Mouse (Mus musculus) MEL (cell line): ENCODE results near the gene Zbed6.

Experiments
- CTCF ChIP-seq, 3 experiments: IDR thresholded peaks in 2 of 3; conservative IDR thresholded peaks in 1 of 3; 2 replicates each; pipeline ENCODE4 v1.5.1; 2011 to 2012; ENCODE audit warnings: low read length in 3 of 3, low read depth in 2 of 3, mild to moderate bottlenecking in 2 of 3, improper control_type of control experiment in 1 of 3, inconsistent platforms in 1 of 3, mixed read lengths in 1 of 3, moderate library complexity in 1 of 3; ENCODE audit not compliant: control insufficient read depth in 1 of 3, insufficient read depth in 1 of 3, poor library complexity in 1 of 3, severe bottlenecking in 1 of 3
- GABPA ChIP-seq: IDR thresholded peaks from 2 replicates; pipeline ENCODE4 v1.6.1; 2012; ENCODE audit warnings: low read depth, mild to moderate bottlenecking, inconsistent platforms, low read length, improper control_type of control experiment, moderate library complexity
- GATA1 ChIP-seq: IDR thresholded peaks from 2 replicates; pipeline ENCODE4 v1.6.1; 2011; ENCODE audit warnings: low read depth, low read length, improper control_type of control experiment
- NELFE ChIP-seq: IDR thresholded peaks from 2 replicates; pipeline ENCODE4 v1.6.1; 2011; ENCODE audit warnings: low read depth, low read length, improper control_type of control experiment
- POLR2A ChIP-seq, 2 experiments: IDR thresholded peaks; 2 replicates each; pipeline ENCODE4 v1.6.1; 2011 to 2012; ENCODE audit warnings: low read length in 2 of 2, mild to moderate bottlenecking in 2 of 2, control low read depth in 1 of 2, improper control_type of control experiment in 1 of 2, low read depth in 1 of 2, moderate library complexity in 1 of 2; ENCODE audit not compliant: control insufficient read depth in 1 of 2, insufficient read depth in 1 of 2, poor library complexity in 1 of 2
- POLR2AphosphoS2 ChIP-seq: IDR thresholded peaks from 2 replicates; pipeline ENCODE4 v1.6.1; 2011; ENCODE audit warnings: low read length, improper control_type of control experiment
- TAL1 ChIP-seq: IDR thresholded peaks from 2 replicates; pipeline ENCODE4 v1.6.1; 2012; ENCODE audit warnings: mild to moderate bottlenecking, inconsistent platforms, low read length, moderate library complexity, mixed read lengths
- TBP ChIP-seq: IDR thresholded peaks from 2 replicates; pipeline ENCODE4 v1.8.0; 2011; ENCODE audit warnings: low read depth, low read length, improper control_type of control experiment
- USF1 ChIP-seq: IDR thresholded peaks from 2 replicates; pipeline ENCODE4 v1.6.1; 2014; ENCODE audit warnings: low read depth, mild to moderate bottlenecking, inconsistent platforms, low read length, improper control_type of control experiment, moderate library complexity

GRCm38 (mm10) chr1:133638517-133638916 is 22.2 kb downstream of the Zbed6 start:
- TF ChIP-seq POLR2A (IDR thresholded peaks at IDR 0.05; ENCODE audit: control insufficient read depth in 1 of 2, insufficient read depth in 1 of 2, low read depth in 1 of 2, low read length in 2 of 2, poor library complexity in 1 of 2) (no peak), CTCF (IDR thresholded peaks at IDR 0.05 in 2 of 3, conservative IDR thresholded peaks at IDR 0.05 in 1 of 3; ENCODE audit: control insufficient read depth in 1 of 3, insufficient read depth in 1 of 3, low read depth in 2 of 3, low read length in 3 of 3, poor library complexity in 1 of 3, severe bottlenecking in 1 of 3) (no peak), TAL1 (no peak), USF1 (no peak), TBP (no peak), NELFE (no peak), GABPA (no peak), POLR2AphosphoS2 (no peak), GATA1 (no peak)
